Mouse (Mus musculus) monocyte, adult 5-6 weeks (primary cell): ENCODE measurements around the gene Fam20a. TPM values are rescaled to one million over a fixed set of nuclear protein-coding genes. Genes with fewer than 3 reads are reported as not detected.

ENCODE experiments used
- ATAC-seq: fragments of 153-309, 156-312 bp; replicated peaks from 2 replicates; pipeline ENCODE4 v1.8.0; 2017; ENCODE audit warnings: mild to moderate bottlenecking; ENCODE audit not compliant: low TSS enrichment, insufficient number of reproducible peaks, severe bottlenecking, poor library complexity, low FRiP score
- total RNA-seq: library from RNA; stranded (forward); fragments of 200-1000, 200-491, 200-594 nt; gene quantifications from 3 replicates; pipeline ENCODE4 v1.2.3, GENCODE M21; 2017

Fam20a gene
- total RNA-seq, 1 experiment from 2014 or later: 3.2 TPM

DNA sequence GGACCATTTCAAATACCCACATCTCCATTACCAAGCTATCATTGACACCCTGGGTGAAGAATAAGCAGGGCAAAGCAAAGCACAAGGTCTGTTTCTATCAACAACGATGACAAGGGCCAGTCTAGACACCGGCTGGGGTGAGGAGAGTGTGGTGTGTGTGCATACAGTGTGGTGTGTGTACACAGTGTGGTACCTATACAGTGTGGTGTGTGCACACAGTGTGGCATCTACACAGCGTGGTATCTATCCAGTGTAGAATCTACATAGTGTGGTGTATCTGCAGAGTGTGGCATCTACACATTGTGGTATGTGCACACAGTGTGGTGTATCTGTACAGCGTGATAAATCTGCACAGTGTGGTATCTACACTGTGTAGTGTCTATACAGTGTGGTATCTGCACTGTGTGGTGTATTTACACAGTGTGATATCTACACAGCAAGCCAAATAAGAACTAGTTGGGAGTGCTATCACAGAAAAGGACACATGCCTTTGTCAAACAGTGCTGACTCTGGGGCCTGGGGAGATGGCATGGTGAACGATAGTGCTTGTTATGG lies 24.9 kb downstream of the Fam20a start:
- no peak for ATAC-seq

DNA sequence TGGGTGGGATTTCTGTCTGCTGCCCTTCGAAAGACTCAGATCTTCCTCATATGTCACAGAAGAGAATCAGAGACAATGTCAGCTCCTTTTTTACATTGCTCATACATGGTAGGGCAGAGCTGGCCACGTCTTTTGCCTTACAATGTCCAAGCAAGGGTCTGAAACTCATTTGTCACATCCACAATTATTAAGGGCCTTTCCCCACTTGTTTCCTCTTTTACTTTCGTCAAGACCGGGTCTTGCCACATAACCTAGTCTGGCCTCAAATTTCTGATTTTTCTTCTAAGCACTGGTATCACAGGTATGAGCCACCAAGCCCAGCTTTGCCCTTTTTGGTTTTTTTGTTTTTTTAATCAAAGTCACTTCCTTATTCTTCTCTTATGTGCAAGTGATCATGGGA lies 25.6 kb downstream of the Fam20a start:
- peak; percentile 60 for ATAC-seq

GRCm38 (mm10) chr11:109692737-109693136 lies 29.3 kb downstream of the Fam20a start:
- no peak for ATAC-seq

DNA sequence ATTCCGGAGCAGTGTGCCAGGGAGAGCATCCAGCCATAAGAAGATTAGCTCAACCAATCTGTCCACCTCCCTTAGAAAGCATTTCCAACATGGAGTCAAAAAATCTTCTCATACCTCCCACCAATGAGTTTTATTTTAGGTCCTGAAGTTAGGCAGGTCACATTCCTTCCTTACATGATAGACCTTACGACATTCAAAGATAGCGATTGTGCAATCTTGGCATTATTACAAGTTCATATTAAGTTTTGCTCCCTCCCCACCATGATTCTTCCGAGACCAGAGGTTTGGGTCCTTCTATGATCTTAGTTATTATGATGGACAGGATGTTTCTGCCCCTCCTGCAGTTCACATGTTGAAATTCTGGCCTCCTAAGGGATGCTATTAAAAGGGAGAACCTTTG lies 32.5 kb downstream of the Fam20a start:
- ATAC-seq: no peak

GRCm38 (mm10) chr11:109682221-109682620 lies 39.9 kb downstream of the Fam20a start:
- no peak for ATAC-seq

DNA sequence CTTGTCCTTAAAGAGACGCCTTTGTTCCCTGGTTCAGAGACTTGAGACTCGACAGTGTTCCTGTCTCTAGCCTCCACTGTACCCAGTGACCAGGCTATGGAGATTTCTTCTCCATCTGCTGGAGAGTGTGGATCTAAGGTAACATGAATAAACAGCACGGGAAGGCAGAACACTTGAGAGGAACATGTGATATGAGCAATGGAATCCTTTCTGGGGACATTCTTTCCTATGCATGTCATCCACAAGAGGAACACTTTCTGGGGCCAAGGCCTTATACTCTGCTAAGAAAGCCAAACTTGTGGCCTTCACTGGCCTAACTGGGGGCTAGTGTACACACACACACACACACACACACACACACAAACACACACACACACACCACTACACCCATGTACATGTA lies 40.5 kb downstream of the Fam20a start:
- ATAC-seq: no peak

- no peak for ATAC-seq
Observed at GRCm38 (mm10) chr11:109680934-109681333, 41.1 kb downstream of the Fam20a start.

DNA sequence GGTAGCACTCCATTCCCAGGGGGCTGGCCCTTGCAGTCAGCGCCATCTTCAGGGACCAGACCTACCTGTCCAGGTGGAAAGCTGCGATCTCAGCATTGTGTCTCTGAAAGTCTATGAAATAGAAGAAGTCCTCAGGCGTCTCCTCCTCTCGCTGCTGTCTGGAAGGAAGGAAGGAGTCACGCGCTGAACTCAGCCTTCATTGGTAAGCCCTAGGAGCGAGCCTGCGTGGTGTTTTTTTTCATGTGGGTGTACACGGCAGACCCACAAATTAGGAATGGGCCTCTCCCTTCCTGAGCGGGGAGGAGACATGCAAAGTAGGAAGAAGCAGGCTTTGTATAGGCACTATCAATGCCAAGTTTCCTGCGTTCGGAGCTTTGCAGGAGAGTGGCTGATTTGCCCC lies 43.8 kb downstream of the Fam20a start:
- peak; percentile 37; the same call in 1 of the 2 replicates for ATAC-seq

DNA sequence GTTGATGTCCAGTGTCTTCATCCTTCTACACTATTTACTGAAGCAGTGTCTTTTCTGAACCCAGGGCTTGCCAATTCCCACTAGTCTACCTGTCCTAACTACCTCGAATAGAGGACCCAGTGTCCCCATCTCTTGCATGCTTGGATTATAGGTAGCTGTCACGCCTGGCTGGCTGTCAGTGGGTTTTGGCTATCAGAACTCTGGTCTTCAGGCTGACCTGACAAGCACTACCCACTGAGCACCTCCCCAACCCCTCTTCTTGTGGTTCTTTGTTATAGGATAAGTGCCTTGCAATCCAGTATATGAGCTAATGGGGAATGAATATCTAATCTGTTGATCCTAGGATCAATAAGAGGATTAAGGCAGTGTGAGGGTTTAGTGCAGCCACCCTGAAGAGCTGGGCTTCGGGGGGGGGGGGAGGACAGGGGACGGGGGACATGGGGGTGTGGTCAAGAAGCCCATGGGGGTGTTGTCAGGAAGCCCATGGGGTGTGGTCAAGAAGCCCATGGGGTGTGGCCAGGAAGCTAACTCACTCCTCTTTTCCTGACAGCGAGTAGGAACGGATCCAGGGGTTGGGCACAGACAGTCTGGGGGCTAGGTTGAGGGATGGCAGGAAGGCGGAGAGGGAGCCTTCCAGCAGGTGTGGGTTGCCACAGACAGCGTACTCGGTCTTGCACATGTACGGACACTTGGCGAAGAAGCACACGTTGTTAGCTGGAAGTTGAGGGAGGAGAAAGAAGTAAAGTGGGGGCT lies 45.3 kb downstream of the Fam20a start:
- no peak for ATAC-seq

DNA sequence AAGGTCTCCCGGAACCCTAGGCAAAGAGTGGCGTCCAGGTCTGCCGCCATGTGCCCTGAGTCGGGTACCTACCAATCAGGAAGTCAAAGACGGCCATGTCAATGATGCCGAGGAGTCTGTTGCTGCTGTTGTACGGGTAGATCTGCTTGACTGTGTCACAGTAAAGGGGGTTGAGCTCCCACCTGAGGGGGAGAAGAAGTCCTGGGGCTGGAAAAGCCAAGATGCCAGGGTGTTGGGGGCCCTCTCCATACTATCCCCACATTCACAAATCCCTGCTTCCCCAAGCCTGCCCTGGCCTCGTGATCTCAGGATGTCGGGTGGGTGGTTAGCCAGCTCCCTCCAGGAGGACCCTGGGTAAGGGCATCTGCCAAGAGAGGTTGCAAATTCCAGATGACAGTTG lies 46.3 kb downstream of the Fam20a start:
- ATAC-seq: no peak

GRCm38 (mm10) chr11:109675208-109675607 lies 46.9 kb downstream of the Fam20a start:
- ATAC-seq: no peak

DNA sequence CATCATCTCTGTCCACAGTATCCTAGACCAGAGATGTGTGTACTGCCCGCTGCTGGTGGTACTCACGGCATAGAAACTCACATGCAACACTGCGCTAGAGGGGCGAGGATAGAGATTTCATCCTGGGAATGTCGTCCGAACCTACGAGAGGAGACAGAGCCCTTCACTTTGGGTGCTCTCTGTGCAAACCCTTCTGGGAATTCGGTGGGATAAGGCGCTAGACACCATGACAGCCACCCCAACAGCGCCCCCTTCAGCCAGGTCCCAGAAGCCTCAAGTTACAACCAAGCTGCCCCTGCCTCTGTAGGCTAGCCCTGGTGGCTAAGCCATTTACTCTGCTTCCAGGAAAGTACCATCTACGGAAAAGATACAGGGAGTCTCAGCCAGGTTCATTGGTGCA lies 47.5 kb downstream of the Fam20a start:
- no peak for ATAC-seq

GRCm38 (mm10) chr11:109673741-109674140 lies 48.3 kb downstream of the Fam20a start:
- no peak for ATAC-seq

DNA sequence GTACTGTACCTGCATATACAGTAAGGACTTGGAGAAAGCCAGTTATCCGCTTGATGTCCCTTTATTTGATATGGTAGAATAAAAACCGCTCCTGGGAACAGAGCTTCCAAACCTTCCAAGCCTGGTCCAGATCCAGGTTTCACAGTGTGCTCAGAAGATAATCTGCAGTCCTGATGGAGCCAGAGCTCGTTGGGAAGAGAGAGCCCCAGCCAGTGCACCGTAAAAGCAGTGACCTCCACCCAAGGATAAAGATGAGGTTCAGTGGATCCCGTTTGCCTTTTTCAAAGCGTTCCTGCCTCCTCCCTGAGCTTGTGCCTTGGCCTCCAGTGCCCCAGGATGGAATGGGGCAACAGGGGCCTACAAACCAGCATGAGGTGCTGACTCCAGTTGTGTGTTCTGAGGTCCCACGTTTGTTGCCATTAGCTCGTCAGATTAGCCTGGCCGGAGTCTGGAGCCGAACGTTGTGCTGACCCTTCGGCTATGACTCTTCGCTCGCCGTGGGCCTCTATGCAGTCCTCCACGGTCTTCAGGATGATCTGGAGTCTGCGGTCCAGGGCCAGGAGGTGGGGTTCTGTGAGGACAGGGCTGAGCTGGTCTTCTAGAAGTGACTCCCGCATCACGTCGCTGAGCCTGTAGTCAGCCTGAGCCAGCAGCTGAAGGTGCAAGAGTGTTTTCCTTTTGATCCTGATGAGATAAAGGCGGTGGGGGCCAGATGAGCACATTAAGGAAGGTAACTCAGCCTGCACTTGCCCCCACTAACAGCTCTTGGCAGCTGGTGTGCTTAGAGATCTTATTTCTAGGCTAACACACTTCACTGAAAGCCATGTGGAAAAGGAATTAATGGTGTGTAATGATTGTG lies 49.0 kb downstream of the Fam20a start:
- ATAC-seq: no peak

DNA sequence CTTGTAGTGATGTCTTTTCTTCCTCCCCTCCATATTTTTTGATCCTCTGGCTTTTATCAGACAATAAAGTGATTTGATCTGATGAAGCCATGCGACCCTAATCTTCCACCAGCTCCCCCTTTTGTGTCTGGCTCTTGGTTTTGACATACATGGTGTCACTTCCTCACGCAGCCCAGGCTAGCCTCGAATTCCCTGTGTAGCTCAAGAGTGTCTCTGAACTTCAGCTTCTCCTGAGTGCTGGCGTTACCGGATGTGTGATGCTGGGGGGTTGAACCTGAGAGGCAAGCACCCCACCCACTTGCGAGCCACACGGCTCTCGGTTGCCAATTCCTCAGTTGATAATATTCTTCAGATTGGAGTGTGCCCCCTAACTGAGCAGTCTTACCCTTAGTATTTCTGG lies 49.7 kb downstream of the Fam20a start:
- no peak for ATAC-seq

- no peak for ATAC-seq
Observed at GRCm38 (mm10) chr11:109672021-109672324, 50.1 kb downstream of the Fam20a start.

GRCm38 (mm10) chr11:109671136-109672020 lies 50.7 kb downstream of the Fam20a start:
- ATAC-seq: peak; percentile 56

GRCm38 (mm10) chr11:109670026-109670916 lies 51.8 kb downstream of the Fam20a start:
- 0 out of 2 replicates have a peak, but pooled peaks have one; percentile 15 for ATAC-seq
